Comparison of ENCODE assay signal across 16 mouse cellular contexts in the genomic region with DNA sequence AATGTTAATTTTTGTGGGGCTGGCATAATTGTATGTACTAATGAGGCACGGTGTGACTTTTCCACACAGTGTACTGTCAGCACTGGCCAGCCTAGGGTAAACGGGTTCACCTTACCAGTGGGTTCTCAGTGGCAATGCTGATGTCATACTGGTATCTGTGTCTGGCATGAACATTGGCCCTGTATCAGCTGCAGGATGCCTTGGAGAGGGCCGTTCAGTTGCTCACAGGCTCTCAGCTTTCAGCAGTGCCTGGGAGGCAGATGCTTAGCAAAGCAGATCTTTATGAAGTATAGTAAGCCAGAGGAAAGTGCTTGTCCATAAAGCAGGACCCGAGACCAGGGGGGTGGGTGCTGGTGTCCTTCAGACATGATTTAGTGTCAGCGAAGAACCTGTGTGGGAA. TPM values are rescaled to one million over a fixed set of nuclear protein-coding genes. Genes with fewer than 3 reads are reported as not detected.
DNase-seq lines count a peak whose midpoint lies in the region; ATAC-seq and TF ChIP-seq lines count a peak whose summit lies in the region.
"Had no signal": no experiment of that assay in that cellular context is flagged by ENCODE, and none has a peak within 500 bp of the region (broad histone marks: within the 10 kb centered on the region; RNA-seq: fewer than 3 reads in every experiment).

No protein-coding gene starts in this region.

- H3K9me3 ChIP-seq in heart, embryonic 11.5 days (replicated peaks; ENCODE audit: control insufficient read depth, low read length) = no peaks in the 10 kb centered on the region
- no peaks in the 10 kb centered on the region for H3K9me3 ChIP-seq in midbrain, embryonic 12.5 days
- H3K9me3 ChIP-seq in midbrain, embryonic 11.5 days (ENCODE audit: control insufficient read depth, low read length) = no peaks in the 10 kb centered on the region
- H3K9me3 ChIP-seq in neural tube, embryonic 14.5 days (ENCODE audit: control insufficient read depth, low read length) = no peaks in the 10 kb centered on the region
- H3K9me3 ChIP-seq: liver, embryonic 13.5 days had no signal

- peaks cover 44% of the 10 kb centered on the region for H3K4me1 ChIP-seq in heart, embryonic 11.5 days (ENCODE audit: control insufficient read depth, insufficient read depth, low read length)
- H3K4me1 ChIP-seq in heart, adult 2 months (ENCODE audit: control insufficient read depth, insufficient read depth, low read length) = peaks cover 19% of the 10 kb centered on the region
- H3K4me1 ChIP-seq in midbrain, embryonic 12.5 days = peaks cover 28% of the 10 kb centered on the region
- H3K4me1 ChIP-seq in midbrain, embryonic 11.5 days (ENCODE audit: control insufficient read depth, insufficient read depth, low read length) = peaks cover 20% of the 10 kb centered on the region
- peaks cover 34% of the 10 kb centered on the region for H3K4me1 ChIP-seq in neural tube, embryonic 14.5 days (ENCODE audit: control insufficient read depth, insufficient read depth, low read length)

- 0 out of 2 replicates have a peak overlapping the region, but pooled peaks have one; percentile 7 for H3K27ac ChIP-seq in heart, embryonic 11.5 days (ENCODE audit: low read depth, low read length)
- H3K27ac ChIP-seq in heart, adult 2 months = no peak overlapping the region
- H3K27ac ChIP-seq in midbrain, embryonic 12.5 days (replicated peaks) = peak overlapping the region; percentile 49; the same call in 1 of the 2 replicates
- no peak overlapping the region for H3K27ac ChIP-seq in midbrain, embryonic 11.5 days (ENCODE audit: low read depth, low read length)
- H3K27ac ChIP-seq in neural tube, embryonic 14.5 days (ENCODE audit: low read depth, low read length) = peak overlapping the region; percentile 61
- H3K27ac ChIP-seq: liver, embryonic 13.5 days had no signal

- H3K79me2 ChIP-seq in heart, adult 2 months (replicated peaks; ENCODE audit: control insufficient read depth, insufficient read depth, low read length) = peaks cover 2% of the 10 kb centered on the region

- ATAC-seq in heart, embryonic 11.5 days (replicated peaks; ENCODE audit: insufficient number of reproducible peaks, low FRiP score, low TSS enrichment) = no peak
- no peak for ATAC-seq in midbrain, embryonic 12.5 days (ENCODE audit: low FRiP score, low read depth)
- no peak for ATAC-seq in midbrain, embryonic 11.5 days (ENCODE audit: low FRiP score)
- no peak for ATAC-seq in neural tube, embryonic 14.5 days (ENCODE audit: low read depth)

- no peak for TF ChIP-seq CTCF in heart, adult 2 months (IDR thresholded peaks at IDR 0.05)

- no peaks in the 10 kb centered on the region for H3K36me3 ChIP-seq in heart, embryonic 11.5 days (ENCODE audit: control insufficient read depth, insufficient read depth, low read length)
- peaks cover 3% of the 10 kb centered on the region for H3K36me3 ChIP-seq in heart, adult 2 months (ENCODE audit: control insufficient read depth, insufficient read depth, low read length)
- 0 out of 2 replicates have a peak, but pooled peaks cover 5% of the 10 kb centered on the region for H3K36me3 ChIP-seq in midbrain, embryonic 12.5 days
- H3K36me3 ChIP-seq in midbrain, embryonic 11.5 days (ENCODE audit: control insufficient read depth, insufficient read depth, low read length) = no peaks in the 10 kb centered on the region
- no peaks in the 10 kb centered on the region for H3K36me3 ChIP-seq in neural tube, embryonic 14.5 days (ENCODE audit: control insufficient read depth, insufficient read depth, low read length)

- H3K4me2 ChIP-seq in heart, embryonic 11.5 days = no peak overlapping the region
- no peak overlapping the region for H3K4me2 ChIP-seq in midbrain, embryonic 12.5 days (replicated peaks)
- H3K4me2 ChIP-seq in midbrain, embryonic 11.5 days = no peak overlapping the region
- no peak overlapping the region for H3K4me2 ChIP-seq in neural tube, embryonic 14.5 days (ENCODE audit: low read depth, low read length)
- H3K4me2 ChIP-seq: liver, embryonic 13.5 days had no signal

- DNase-seq in heart, adult 2 months = no peak
- no peak for DNase-seq in midbrain, embryonic 11.5 days (ENCODE audit: low spot score, missing footprints)
- peak; percentile 39 for DNase-seq in gastrocnemius, postnatal 14 days
- DNase-seq in left cerebral cortex, postnatal 10 days (ENCODE audit: extremely low spot score in 1 of 2, low spot score in 2 of 2) = no peak
- no peak for DNase-seq in MN1 (ENCODE audit: low spot score)
- DNase-seq: cerebellum, adult 11-12 months; layer of hippocampus, postnatal 36 days; liver, embryonic 13.5 days had no signal

- WGBS in heart, embryonic 11.5 days (ENCODE audit: insufficient replicate concordance) = 59% methylated on average over 5 of the region's 5 CpGs
- 65% methylated on average over 5 of the region's 5 CpGs for WGBS in heart, adult 2 months
- WGBS in midbrain, embryonic 12.5 days = 71% methylated on average over 5 of the region's 5 CpGs
- 79% methylated on average over 5 of the region's 5 CpGs for WGBS in midbrain, embryonic 11.5 days
- WGBS in neural tube, embryonic 14.5 days = 51% methylated on average over 5 of the region's 5 CpGs

- no peak overlapping the region for H3K9ac ChIP-seq in heart, embryonic 11.5 days (ENCODE audit: low read depth, low read length)
- H3K9ac ChIP-seq in heart, adult 2 months (ENCODE audit: low read depth, low read length) = no peak overlapping the region
- H3K9ac ChIP-seq in midbrain, embryonic 12.5 days (replicated peaks) = 0 out of 2 replicates have a peak overlapping the region, but pooled peaks have one; percentile 24
- H3K9ac ChIP-seq in midbrain, embryonic 11.5 days (ENCODE audit: low read length) = no peak overlapping the region
- H3K9ac ChIP-seq in neural tube, embryonic 14.5 days (replicated peaks; ENCODE audit: low read depth, low read length) = no peak overlapping the region

- no peaks in the 10 kb centered on the region for H3K27me3 ChIP-seq in heart, embryonic 11.5 days (ENCODE audit: control insufficient read depth, insufficient read depth, low read length)
- no peaks in the 10 kb centered on the region for H3K27me3 ChIP-seq in heart, adult 2 months (ENCODE audit: control insufficient read depth, insufficient read depth, low read length)
- no peaks in the 10 kb centered on the region for H3K27me3 ChIP-seq in midbrain, embryonic 12.5 days
- no peaks in the 10 kb centered on the region for H3K27me3 ChIP-seq in midbrain, embryonic 11.5 days (ENCODE audit: control insufficient read depth, insufficient read depth, low read length)
- H3K27me3 ChIP-seq in neural tube, embryonic 14.5 days (ENCODE audit: control insufficient read depth, insufficient read depth, low read length) = no peaks in the 10 kb centered on the region
- H3K27me3 ChIP-seq: liver, embryonic 13.5 days had no signal

- H3K4me3 ChIP-seq in heart, embryonic 11.5 days (ENCODE audit: low read depth, low read length) = no peak overlapping the region
- H3K4me3 ChIP-seq in heart, adult 2 months = no peak overlapping the region
- no peak overlapping the region for H3K4me3 ChIP-seq in midbrain, embryonic 12.5 days
- H3K4me3 ChIP-seq in midbrain, embryonic 11.5 days (ENCODE audit: low read depth, low read length) = no peak overlapping the region
- no peak overlapping the region for H3K4me3 ChIP-seq in neural tube, embryonic 14.5 days (ENCODE audit: low read depth, low read length)
- H3K4me3 ChIP-seq: liver, embryonic 13.5 days; myocyte had no signal

- TF ChIP-seq EP300 in heart, adult 2 months (IDR thresholded peaks at IDR 0.05; ENCODE audit: insufficient read depth, low read depth, low read length) = no peak

- TF ChIP-seq POLR2A in heart, adult 2 months (IDR thresholded peaks at IDR 0.05; ENCODE audit: insufficient read depth, low read depth, low read length) = no peak

- intact Hi-C loops in heart, adult 2 months (cut with DNase I) = no loop called here
- intact Hi-C loops in gastrocnemius, postnatal 14 days (cut with DNase I; ENCODE audit: low total_unique reads) = no loop called here
- intact Hi-C loops in left cerebral cortex, postnatal 10 days (cut with DNase I) = no loop called here

RNA-seq across cellular contexts. Expression of gene Banp, which starts 16.6 kb away (rescaled TPM):
- polyA plus RNA-seq in heart, embryonic 11.5 days (2014; fragmentation: Nextera tagmentation; extraction: Ambion mirVana) = 39.7 and 40.1 TPM in 2 replicates
- 10 to 100 TPM; 13.1 to 26.9 TPM for total RNA-seq in heart, adult 2 months (2021)
- 17.9 and 32.1 TPM in 2 replicates for polyA plus RNA-seq in heart, adult 2 months (2012; rRNA removed)
- 58.8 and 66.6 TPM in 2 replicates for polyA plus RNA-seq in midbrain, embryonic 12.5 days (2016; fragmentation: Nextera tagmentation; extraction: Ambion mirVana)
- polyA plus RNA-seq in midbrain, embryonic 11.5 days (2014; fragmentation: Nextera tagmentation; extraction: Ambion mirVana) = 48.8 and 53.4 TPM in 2 replicates
- total RNA-seq in gastrocnemius, postnatal 14 days (2021) = 1 to 10 TPM; 8.3 to 8.4 TPM
- 47.2 and 53.9 TPM in 2 replicates for polyA plus RNA-seq in neural tube, embryonic 14.5 days (2014; fragmentation: Nextera tagmentation; extraction: Ambion mirVana)
- 10 to 100 TPM; 20.8 to 22.7 TPM for total RNA-seq in left cerebral cortex, postnatal 10 days (2021)

RNA-seq across cellular contexts. Expression of gene Car5a, which starts 21.4 kb away (rescaled TPM):
- polyA plus RNA-seq in heart, embryonic 11.5 days (2014; fragmentation: Nextera tagmentation; extraction: Ambion mirVana) = 0.17 TPM in 1 of 2 replicates, not detected in the other
- not detected for total RNA-seq in heart, adult 2 months (2021)
- not detected in 2 replicates for polyA plus RNA-seq in heart, adult 2 months (2012; rRNA removed)
- polyA plus RNA-seq in midbrain, embryonic 12.5 days (2016; fragmentation: Nextera tagmentation; extraction: Ambion mirVana) = 0.23 TPM in 1 of 2 replicates, not detected in the other
- 0.14 TPM in 1 of 2 replicates, not detected in the other for polyA plus RNA-seq in midbrain, embryonic 11.5 days (2014; fragmentation: Nextera tagmentation; extraction: Ambion mirVana)
- total RNA-seq in gastrocnemius, postnatal 14 days (2021) = not detected
- polyA plus RNA-seq in neural tube, embryonic 14.5 days (2014; fragmentation: Nextera tagmentation; extraction: Ambion mirVana) = 0.16 TPM in 1 of 2 replicates, not detected in the other
- not detected for total RNA-seq in left cerebral cortex, postnatal 10 days (2021)
- total RNA-seq: heart, postnatal 10 days; layer of hippocampus, postnatal 36 days had no signal
- polyA plus RNA-seq: intestine, embryonic 14.5 days; myocyte; testis, adult 2 months; urinary bladder, adult 2 months had no signal

RNA-seq across cellular contexts. Expression of gene Slc7a5, which starts 58.6 kb away (rescaled TPM):
- 17.0 and 18.4 TPM in 2 replicates for polyA plus RNA-seq in heart, embryonic 11.5 days (2014; fragmentation: Nextera tagmentation; extraction: Ambion mirVana)
- 1 to 10 TPM; 3.1 to 4.6 TPM for total RNA-seq in heart, adult 2 months (2021)
- 5.0 and 5.2 TPM in 2 replicates for polyA plus RNA-seq in heart, adult 2 months (2012; rRNA removed)
- 37.6 and 37.9 TPM in 2 replicates for polyA plus RNA-seq in midbrain, embryonic 12.5 days (2016; fragmentation: Nextera tagmentation; extraction: Ambion mirVana)
- polyA plus RNA-seq in midbrain, embryonic 11.5 days (2014; fragmentation: Nextera tagmentation; extraction: Ambion mirVana) = 34.9 and 36.5 TPM in 2 replicates
- total RNA-seq in gastrocnemius, postnatal 14 days (2021) = 1 to 10 TPM; 4.2 to 5.7 TPM
- 38.1 and 50.7 TPM in 2 replicates for polyA plus RNA-seq in neural tube, embryonic 14.5 days (2014; fragmentation: Nextera tagmentation; extraction: Ambion mirVana)
- total RNA-seq in left cerebral cortex, postnatal 10 days (2021) = 100 to 1,000 TPM; 132 to 155 TPM

Comparison
In these comparisons a context has a peak if more than half of its experiments do, and no peak if none do; other contexts are left out.
1. H3K27ac ChIP-seq: peak in heart, embryonic 11.5 days (single experiment), midbrain, embryonic 12.5 days (single experiment) and neural tube, embryonic 14.5 days (single experiment); none in heart, adult 2 months (single experiment) and midbrain, embryonic 11.5 days (single experiment).